Comparison of ENCODE assay signal across 7 mouse cellular contexts in genomic region chr1:40465477-40466430, GRCm38 (mm10). TPM values are rescaled to one million over a fixed set of nuclear protein-coding genes. Genes with fewer than 3 reads are reported as not detected.
DNase-seq lines count a peak whose midpoint lies in the region; ATAC-seq and TF ChIP-seq lines count a peak whose summit lies in the region.

TSS of gene Il18r1 (plus strand) at chr1:40465552.

- H3K4me3 ChIP-seq in kidney, postnatal 0 days (replicated peaks; ENCODE audit: low read depth, low read length) = no peak within 1 kb of the TSS

- peak; percentile 86 for DNase-seq in CD4-positive, CD25-positive, alpha-beta regulatory T cell, adult 2 months (ENCODE audit: low read depth, low spot score)
- peak; percentile 25 for DNase-seq in ZHBTc4 (ENCODE audit: low read depth, low spot score)
- no peak for DNase-seq in kidney, postnatal 0 days (ENCODE audit: low spot score)
- DNase-seq in thymus, postnatal 4 days = peak; percentile 82
- DNase-seq in cerebellum, postnatal 36 days = no peak
- no peak for DNase-seq in cerebellum, postnatal 4 days (ENCODE audit: low spot score in 2 of 2)

- peak within 1 kb of the TSS; percentile 30; the same call in 1 of the 2 replicates for H3K4me2 ChIP-seq in kidney, postnatal 0 days (ENCODE audit: low read length)

- TF ChIP-seq CTCF in kidney, postnatal 0 days (IDR thresholded peaks at IDR 0.05; ENCODE audit: low read depth) = peak; percentile 54

- WGBS in kidney, postnatal 0 days = 44% methylated on average over 20 of the region's 20 CpGs

- no peaks in the 10 kb centered on the region for H3K36me3 ChIP-seq in kidney, postnatal 0 days (ENCODE audit: insufficient read depth, low read length)

- ATAC-seq in kidney, postnatal 0 days (replicated peaks; ENCODE audit: low FRiP score, low read depth) = no peak
- peak; percentile 59 for ATAC-seq in megakaryocyte-erythroid progenitor cell, adult 5-6 weeks (replicated peaks; ENCODE audit: low FRiP score, low TSS enrichment, poor library complexity, severe bottlenecking)

- no peak within 1 kb of the TSS for H3K9ac ChIP-seq in kidney, postnatal 0 days (ENCODE audit: low read depth, low read length)

- H3K27me3 ChIP-seq in kidney, postnatal 0 days (ENCODE audit: insufficient read depth, low read length) = no peaks in the 10 kb centered on the region

- H3K4me1 ChIP-seq in kidney, postnatal 0 days (replicated peaks; ENCODE audit: insufficient read depth, low read length) = no peaks in the 10 kb centered on the region

- no peaks in the 10 kb centered on the region for H3K9me3 ChIP-seq in kidney, postnatal 0 days (replicated peaks; ENCODE audit: low read length)

- H3K27ac ChIP-seq in kidney, postnatal 0 days = no peak within 1 kb of the TSS

RNA-seq across cellular contexts. Expression of gene Il18r1, which starts in this region (rescaled TPM):
- 0.43 and 0.60 TPM in 2 replicates for polyA plus RNA-seq in kidney, postnatal 0 days (2015; fragmentation: Nextera tagmentation; extraction: Ambion mirVana)
- total RNA-seq in megakaryocyte-erythroid progenitor cell, adult 5-6 weeks (2014; fragmentation: Nextera tagmentation) = 0.55 and 2.5 TPM in 2 replicates
- 1.9 and 6.2 TPM in 2 replicates for total RNA-seq in megakaryocyte-erythroid progenitor cell, adult 5-6 weeks (2017)

Comparison
In these comparisons a context has a peak if more than half of its experiments do, and no peak if none do; other contexts are left out.
1. DNase-seq: peak in CD4-positive, CD25-positive, alpha-beta regulatory T cell, adult 2 months (single experiment), ZHBTc4 (single experiment) and thymus, postnatal 4 days (single experiment); none in kidney, postnatal 0 days (single experiment), cerebellum, postnatal 36 days (0 of 2) and cerebellum, postnatal 4 days (0 of 2).